Mouse (Mus musculus): ENCODE results near the gene Pdilt. TPM values are rescaled to one million over a fixed set of nuclear protein-coding genes. Genes with fewer than 3 reads are reported as not detected.

The Pdilt gene
- not detected in 2 replicates for polyA plus RNA-seq (2012; ENCODE audit: low replicate concordance)

GRCm38 (mm10) chr7:119523389-119523788, at the start of gene Pdilt:
Pdilt (minus strand) TSS chr7:119523489.

GRCm38 (mm10) chr7:119554040-119554439, 30.8 kb upstream of the Pdilt start, which contains the start of gene Acsm2:
Acsm2 (plus strand) TSS chr7:119554340.

GRCm38 (mm10) chr7:119519163-119519562, 4.1 kb downstream of the Pdilt start, which contains the start of gene Acsm5:
Acsm5 (plus strand) TSS chr7:119519463.

GRCm38 (mm10) chr7:119479256-119479655, 44.0 kb downstream of the Pdilt start, which contains the start of gene Umod:
Umod (minus strand) TSS chr7:119479282.

GRCm38 (mm10) chr7:119459185-119459584, 64.1 kb downstream of the Pdilt start, which contains the start of gene Gp2:
Gp2 (minus strand) TSS chr7:119459285.

Other genes with a start within 250 kb of the Pdilt start
- gene Gp2, start 64.2 kb downstream of the Pdilt start, polyA plus RNA-seq (2012; ENCODE audit: low replicate concordance) = not detected in 2 replicates
- gene Umod, start 44.2 kb downstream of the Pdilt start, polyA plus RNA-seq (2012; ENCODE audit: low replicate concordance) = not detected in 2 replicates
- gene Acsm5, start 4.0 kb downstream of the Pdilt start, polyA plus RNA-seq (2012; ENCODE audit: low replicate concordance) = not detected in 2 replicates
- gene Acsm2, start 30.9 kb upstream of the Pdilt start, polyA plus RNA-seq (2012; ENCODE audit: low replicate concordance) = not detected in 2 replicates
- not detected in 2 replicates for gene Acsm1, start 83.5 kb upstream of the Pdilt start, polyA plus RNA-seq (2012; ENCODE audit: low replicate concordance)
- gene Acsm4, start 166.5 kb upstream of the Pdilt start, polyA plus RNA-seq (2012; ENCODE audit: low replicate concordance) = not detected in 2 replicates
- 40.5 and 41.0 TPM in 2 replicates for gene Thumpd1, start 197.3 kb upstream of the Pdilt start, polyA plus RNA-seq (2012; ENCODE audit: low replicate concordance)
- gene Acsm3, start 237.4 kb upstream of the Pdilt start, polyA plus RNA-seq (2012; ENCODE audit: low replicate concordance) = not detected in 2 replicates

Data from leukemia stem cell, adult 10-12 weeks (primary cell).